Mouse (Mus musculus) lung, postnatal 36 days (tissue): Measurements from ENCODE around the gene Brf1.

Experiments used
- DNase-seq: peaks from one replicate; pipeline ENCODE4 v3.0.0; 2022; ENCODE audit warnings: mixed read lengths

Gene Brf1

GRCm38 (mm10) chr12:112938366-112938765 lies 62.1 kb downstream of the Brf1 start:
- DNase-seq, result no peak

DNA sequence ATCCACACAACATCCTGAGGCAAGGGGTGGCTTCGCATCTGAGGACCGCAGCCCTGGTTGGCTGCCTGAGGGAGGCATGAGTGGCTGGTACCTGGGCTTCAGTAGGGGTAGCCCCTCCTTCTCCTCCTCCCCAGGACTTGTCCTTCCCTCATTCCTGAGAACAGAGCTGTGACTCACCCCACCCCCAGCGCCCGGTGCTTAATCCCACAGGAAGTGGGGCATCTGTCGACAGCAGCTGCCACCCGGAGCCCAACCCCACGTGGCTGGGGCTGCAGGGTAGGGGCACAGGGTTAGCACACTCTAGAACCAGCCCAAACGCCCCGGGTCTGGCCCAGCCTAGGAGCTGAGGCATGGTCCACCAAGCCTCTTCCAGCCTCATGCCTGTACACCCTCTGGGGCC lies 62.6 kb downstream of the Brf1 start:
- DNase-seq, result no peak

DNA sequence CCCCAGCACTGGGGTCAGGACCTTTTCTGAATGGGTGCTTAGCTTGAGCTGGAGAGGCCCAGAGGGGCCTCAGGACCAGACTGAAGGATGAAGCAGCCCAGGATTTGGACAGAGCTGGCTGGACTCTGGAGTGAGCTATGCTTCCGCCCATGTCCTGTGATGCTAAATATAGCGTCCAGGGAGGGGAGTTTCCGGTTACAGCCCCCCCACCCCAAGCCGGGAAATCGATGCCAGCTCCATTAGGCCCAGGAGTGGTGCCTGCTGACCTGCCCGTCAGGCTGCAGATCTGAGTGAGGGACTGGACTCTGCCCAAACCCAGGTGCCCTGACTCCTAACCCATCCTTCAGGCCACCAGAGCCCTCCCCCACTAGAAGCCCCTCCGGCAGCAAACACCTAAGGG lies 67.9 kb downstream of the Brf1 start:
- no peak for DNase-seq

- DNase-seq, result peak; percentile 72
Observed at GRCm38 (mm10) chr12:112929562-112930352, 70.7 kb downstream of the Brf1 start, which contains the start of gene Jag2. Gene Jag2, minus strand, starts transcription at chr12:112929776.

DNA sequence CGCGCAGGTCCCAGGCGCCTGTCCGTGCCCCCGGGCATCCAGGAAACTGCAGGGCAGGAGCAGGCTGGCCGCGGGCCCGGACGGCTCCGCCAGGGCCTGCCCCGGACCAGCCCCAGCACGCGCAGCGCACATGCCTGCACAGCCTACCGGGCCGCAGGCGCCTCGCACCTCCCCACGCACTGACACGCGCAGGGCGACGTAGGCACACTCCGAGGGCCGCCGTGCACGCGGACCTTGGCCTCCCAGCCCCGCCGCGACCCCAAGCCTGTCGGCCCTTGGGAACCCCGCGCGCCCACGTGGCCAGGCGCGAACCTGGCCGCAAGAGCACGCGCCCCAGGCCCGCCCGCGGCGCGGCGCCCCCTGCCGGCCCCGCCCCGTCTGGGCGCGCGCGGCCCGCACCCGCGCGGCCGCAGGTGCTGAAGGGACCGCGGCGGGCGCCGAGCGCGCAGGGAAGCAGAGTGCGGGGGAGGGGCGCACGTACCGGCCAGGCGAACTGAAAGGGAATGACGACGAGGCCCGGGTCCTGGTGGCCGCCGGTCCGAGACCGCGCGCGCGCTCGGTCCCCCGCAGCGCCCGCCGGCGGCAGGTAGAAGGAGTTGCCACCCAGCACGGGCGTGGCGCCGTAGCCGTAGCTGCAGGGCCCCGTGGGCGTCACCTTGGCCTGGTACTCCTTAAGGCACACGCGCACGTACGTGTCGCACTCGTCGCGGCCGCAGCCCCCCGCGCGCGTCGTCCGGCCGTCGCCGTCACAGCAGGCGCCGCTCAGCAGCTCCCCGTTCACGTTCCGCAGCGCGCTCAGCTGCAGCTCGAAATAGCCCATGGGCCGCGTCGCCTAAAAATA lies 71.9 kb downstream of the Brf1 start:
- peak; percentile 30 for DNase-seq

DNA sequence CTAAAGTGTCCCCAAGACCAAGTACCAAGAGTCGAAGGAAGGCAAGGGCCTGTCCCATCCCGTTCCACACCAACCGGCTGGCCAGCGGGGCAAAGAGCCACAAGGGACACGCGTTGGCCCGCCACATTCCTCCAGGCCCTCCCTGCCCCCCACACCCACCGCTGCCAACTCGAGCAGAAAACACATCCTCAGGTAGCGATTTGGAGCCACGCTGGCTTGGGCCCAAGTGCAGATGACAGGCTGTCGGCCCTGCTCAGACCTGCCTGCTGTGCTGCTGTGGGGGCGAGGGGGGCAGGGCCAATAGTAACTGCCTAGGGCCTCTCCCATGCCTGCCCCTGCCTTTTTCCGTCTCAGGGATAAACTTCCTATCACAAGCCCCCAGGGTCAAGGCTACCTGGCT lies 73.2 kb downstream of the Brf1 start:
- no peak for DNase-seq

- DNase-seq, result no peak
Observed at GRCm38 (mm10) chr12:112925950-112926349, 74.6 kb downstream of the Brf1 start.

- DNase-seq, result no peak
Observed at GRCm38 (mm10) chr12:112922541-112922940, 78.0 kb downstream of the Brf1 start.

DNA sequence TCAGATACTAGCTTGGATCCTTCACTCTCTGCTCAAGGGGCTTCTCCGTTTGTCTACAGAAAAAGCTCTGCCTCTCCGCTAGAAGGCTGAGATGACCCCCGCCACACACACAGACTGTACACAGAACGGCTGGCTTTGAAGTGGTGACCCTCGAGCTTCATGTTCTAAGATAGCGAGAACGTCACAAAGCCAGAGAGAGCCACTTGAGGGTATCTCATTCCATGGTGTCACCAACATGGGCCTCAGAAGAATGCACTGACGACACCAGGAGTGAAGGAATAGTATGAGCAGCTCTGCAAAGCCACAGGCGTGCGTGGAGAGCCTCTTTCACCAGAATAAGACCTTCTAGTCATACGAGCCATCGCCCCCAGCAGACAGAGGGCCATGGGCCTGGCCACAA lies 79.0 kb downstream of the Brf1 start:
- DNase-seq, result no peak

DNA sequence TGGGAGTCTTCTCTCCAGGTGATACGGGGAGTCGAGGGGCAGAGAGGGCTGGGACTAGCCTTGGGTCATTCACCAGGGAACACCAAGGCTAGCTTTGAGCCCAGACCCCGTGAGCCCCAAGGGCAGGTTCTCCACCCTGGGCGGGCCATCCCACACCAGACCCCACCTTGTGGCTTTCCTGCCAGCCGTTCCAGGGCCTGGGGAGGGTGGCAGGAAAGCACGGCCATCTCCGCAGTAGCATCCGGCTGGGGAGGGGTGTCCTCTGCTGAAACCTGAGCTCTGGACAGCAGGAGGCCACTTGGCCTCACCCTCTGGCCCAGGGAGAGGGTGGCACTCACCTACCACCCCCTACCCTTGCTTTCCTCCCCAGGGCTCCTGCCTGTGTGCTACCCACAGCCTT lies 82.6 kb downstream of the Brf1 start:
- DNase-seq, result peak; percentile 40

- peak; percentile 34 for DNase-seq
Observed at GRCm38 (mm10) chr12:112917486-112917885, 83.0 kb downstream of the Brf1 start.

GRCm38 (mm10) chr12:112916698-112917400 lies 83.7 kb downstream of the Brf1 start:
- DNase-seq, result no peak

- DNase-seq, result no peak
Observed at GRCm38 (mm10) chr12:112915587-112915986, 84.9 kb downstream of the Brf1 start.

GRCm38 (mm10) chr12:112914527-112914926 lies 86.0 kb downstream of the Brf1 start:
- DNase-seq, result peak; percentile 24

DNA sequence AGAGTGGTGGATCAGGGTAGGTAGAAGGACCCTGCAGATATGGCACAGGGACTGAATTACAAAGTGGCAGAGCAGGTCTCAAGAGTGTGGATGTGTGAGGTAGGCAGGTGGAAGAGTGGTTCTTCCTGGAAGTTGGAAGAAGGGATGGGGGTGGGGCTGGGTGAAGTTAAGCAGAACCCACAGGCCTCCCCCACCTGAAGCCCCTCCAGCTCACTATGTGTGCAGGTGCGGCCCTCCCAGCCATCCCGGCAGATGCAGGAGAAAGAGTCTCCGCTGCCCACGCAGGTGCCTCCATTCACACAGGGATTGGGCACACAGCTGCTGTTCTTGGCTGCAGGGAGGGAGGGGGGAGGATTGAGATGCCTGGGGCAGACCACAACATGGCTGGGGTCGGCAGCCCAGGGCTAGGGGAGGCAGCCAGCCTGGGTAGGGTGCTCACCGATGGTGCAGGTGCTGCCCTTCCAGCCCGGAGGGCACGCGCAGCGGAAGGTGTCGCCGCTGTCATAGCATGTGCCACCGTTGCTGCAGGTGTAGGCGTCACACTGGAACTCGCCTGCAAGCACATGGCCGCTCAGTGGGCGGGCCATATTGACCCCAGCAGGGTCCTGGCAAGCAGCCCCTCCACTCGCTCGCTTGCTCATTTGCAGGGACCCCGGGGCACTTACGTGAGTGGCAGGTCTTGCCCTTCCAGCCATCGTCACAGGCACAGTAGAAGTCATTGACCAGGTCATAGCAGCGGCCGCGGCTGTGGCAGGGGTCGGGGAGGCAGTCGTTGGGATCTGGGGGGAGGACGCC lies 87.4 kb downstream of the Brf1 start:
- DNase-seq, result no peak

DNA sequence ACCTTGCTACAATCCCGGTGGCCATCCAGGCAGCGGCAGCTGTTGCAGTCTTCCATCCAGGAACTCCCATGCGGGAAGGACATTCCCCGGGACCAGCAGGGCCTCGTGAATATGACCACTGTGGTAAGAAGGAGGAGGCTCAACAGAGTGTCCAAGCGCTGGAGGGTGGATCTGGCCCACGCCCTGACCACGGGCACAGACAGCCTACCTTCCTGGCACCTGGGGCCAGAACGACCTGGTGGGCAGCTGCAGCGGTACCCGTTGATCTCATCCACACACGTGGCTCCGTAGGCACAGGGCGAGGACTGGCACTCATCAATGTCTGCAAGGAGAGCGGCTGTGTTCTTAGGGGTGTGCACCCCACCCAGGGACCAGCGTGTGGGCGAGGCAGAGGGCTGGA lies 88.8 kb downstream of the Brf1 start:
- no peak for DNase-seq
